Mouse (Mus musculus): ENCODE results near the gene Memo1. TPM values are rescaled to one million over a fixed set of nuclear protein-coding genes. Genes with fewer than 3 reads are reported as not detected.
"Not testable (repeated sequence)": the region's sequence is repeated elsewhere in the genome, so short reads cannot be mapped to it uniquely, and the experiment has no call there.

The Memo1 gene
- total RNA-seq, 1 experiment from 2014 or later: 102 TPM

DNA sequence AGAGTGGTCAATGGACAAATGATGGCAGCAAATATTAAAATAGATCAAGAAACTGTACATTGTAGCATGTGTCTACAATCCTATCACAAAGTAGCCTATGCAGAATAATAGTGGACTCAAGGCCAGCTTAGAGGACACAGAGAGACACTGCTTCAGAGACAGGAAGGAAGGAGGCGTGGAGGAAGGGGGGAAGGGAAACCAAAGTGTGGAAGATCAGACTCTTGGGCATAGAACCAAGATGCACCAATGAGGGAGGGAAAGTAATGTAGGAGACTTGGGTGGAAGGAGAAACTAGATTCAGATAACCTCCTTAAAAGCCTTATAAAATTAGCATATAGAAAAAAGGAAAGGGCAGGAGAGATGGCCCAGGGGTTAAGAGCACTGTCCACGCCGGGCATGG lies 32.9 kb downstream of the Memo1 start:
- DNase-seq: no peak

DNA sequence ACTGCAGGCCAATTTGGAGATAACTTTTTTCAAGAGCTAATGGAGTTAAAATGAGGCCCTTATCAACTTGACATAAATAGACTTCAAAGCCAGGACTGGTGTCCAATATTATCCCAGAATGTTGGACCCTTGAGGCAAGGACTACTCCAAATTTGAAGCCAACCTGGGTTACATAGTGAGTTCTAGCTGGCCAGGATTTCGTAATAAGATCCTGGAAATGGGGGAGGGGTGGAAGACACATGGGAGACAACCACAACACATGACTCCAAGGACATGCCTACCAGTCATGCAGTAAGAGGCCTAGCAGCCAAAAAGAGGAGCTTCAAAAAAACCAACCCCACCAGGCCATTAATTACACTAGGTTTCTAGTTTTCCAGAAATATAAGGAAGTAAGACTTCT lies 50.0 kb downstream of the Memo1 start:
- peak; percentile 66 for DNase-seq

DNA sequence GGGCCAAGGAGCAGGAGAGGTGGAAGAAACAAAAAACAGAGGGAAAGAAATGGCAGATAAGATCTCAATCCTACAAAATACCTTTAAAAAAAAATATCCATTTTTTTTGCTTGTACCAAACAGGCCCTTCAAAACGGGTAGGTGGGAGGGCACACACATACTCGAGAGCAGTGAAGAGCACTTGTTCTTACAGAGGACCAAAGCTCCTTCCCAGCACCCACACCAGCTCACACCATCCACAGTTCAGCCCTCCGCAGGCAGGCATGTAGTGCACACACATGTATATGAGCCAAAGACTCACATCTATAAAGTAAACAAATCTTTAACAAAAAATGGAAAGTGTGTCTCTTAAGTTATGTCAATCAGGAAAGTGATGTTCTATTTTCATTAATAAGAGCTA lies 52.5 kb downstream of the Memo1 start:
- no peak for DNase-seq

DNA sequence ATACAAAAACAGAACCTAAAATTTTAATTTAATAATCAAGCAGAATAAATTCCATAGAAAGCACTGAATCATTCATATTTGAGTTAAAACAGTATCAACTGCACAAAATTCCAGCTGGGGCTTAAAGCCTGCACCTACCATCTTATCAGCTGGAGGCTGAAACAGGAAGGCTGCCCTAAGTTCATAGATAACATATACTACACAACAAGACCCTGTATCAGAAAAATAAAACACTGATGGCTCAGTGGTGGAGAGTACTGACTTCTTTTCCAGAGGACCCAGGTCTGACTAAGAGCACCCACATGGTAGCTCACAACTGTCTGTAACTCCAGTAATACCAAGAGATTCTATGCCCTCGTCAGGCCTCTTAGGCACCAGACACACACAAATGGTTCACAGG lies 55.0 kb downstream of the Memo1 start:
- no peak for DNase-seq

DNA sequence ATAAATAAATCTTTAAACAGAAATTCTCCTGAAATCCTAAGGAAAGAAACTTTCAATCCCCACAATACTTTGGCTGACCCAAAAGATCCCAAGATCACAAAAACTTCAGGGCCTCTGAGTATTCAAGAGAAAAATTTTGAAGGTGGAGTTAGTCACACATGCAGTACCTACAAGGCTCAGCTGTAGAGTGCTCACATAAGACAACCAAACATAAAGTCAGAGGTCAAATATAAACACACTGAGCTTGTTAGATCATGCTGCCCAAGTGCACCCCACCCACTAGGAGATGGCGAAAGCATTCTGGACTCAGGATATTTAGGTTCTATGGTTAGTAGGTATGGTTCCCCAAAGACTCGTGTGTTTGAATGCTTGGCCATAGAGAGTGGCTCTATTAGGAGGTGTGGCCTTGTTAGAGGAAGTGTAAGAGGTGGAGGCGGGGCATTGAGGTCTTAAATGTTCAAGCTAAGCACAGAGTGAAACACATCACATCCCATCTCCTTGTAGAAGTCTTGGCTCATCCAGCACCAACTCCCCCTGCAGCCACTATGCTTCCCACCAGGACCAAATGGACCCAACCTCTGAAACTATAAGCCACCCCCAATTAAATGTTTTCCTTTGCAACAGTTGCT lies 67.1 kb downstream of the Memo1 start:
- no peak for DNase-seq

DNA sequence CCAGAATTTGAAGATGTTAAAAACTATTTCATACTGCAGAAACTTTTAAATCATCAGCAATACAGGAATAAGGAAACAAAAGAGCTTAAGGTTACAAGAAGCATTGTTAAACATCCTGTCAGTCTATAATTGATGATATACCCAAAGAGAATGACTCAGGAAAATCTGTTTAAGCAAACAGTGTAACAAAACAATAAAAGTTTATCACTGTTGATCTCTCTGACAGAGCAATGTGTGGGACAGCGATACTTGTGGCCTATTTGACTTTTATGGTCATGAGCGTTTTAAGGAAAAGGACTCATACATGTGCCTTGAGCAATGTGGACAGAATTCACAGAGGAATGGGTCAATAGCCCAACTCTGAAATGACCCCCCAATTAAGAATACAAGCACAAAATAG lies 78.0 kb downstream of the Memo1 start:
- DNase-seq: no peak

DNA sequence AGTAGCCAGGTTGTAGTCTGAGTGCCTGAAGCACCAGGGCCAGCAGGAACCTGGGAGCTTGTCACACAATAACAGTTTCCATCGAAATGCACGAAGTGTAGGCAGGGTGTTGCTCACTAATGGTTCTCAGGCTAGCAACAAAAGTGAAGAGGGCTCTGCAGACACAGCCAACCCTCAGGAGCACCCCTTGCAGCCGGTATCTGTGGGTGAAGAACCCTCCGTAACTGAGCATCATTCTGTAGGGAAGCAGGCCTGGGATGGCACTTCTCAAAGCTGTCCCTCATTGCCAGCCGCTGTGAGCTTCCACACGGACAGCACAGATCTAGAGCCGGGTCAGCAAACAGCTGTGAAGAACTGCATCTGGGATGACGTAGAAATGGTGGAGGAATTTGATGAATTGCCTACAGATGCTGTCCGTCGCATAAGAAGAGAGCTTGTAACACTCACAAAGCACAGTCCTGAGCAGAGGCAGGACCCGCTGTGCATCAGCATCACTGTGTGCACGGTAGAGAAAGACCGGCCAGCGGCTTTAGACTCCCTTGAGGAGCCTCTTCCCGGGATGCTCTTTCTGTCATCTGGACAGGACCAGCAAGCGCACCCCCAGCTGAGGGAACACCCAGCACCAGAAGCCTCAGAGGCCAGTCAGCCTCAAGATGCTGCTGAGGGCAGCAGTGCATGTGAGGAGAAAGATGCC lies 82.3 kb downstream of the Memo1 start:
- DNase-seq: not testable (repeated sequence)

DNA sequence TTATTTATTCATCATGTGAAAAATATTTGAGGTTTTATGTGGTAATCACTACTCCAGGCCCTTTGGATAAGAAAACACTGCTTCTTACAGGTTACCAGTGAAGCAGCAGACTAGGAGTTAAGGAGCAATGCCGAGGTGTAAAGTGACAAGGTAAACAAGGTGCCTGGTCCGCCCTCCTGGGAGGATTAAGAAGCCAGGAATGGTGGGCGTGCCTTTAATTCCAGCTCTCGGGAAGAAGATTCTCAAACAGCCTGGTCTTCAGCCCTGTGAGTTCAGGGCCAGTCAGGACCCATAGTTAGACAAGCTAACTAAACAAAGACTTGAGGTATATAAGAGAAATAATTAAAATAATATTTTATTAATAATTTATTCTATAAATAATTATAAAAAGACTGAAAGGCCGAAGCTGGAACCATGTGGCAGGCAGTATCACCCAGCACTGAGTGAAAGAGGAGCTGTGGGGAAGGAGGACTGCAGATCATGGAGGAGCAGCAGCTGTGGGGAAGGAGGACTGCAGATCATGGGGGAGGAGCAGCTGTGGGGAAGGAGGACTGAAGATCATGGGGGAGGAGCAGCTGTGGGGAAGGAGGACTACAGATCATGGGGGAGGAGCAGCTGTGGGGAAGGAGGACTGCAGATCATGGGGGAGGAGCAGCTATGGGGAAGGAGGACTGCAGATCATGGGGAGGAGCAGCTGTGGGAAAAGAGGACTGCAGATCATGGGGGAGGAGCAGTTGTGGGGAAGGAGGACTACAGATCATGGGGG lies 86.0 kb downstream of the Memo1 start:
- no peak for DNase-seq

DNA sequence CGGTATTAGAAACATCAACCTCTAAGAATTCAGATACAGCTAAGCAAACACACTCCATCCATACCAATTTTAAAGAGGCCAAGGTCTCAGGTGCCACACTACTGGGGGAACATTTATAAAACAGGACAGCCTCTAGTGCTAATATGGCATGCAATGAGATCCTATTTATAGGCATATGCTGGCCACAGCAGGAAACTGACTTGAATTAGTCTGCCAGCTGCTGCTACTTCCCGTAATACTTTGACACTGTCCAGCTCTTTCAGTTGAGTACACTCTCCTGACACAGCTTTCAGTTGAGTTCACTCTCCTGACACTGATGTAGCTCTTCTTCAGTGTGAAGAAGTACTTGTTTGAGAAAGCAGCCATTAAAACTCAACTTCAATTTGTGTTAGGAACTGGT lies 99.4 kb downstream of the Memo1 start:
- DNase-seq: no peak

DNA sequence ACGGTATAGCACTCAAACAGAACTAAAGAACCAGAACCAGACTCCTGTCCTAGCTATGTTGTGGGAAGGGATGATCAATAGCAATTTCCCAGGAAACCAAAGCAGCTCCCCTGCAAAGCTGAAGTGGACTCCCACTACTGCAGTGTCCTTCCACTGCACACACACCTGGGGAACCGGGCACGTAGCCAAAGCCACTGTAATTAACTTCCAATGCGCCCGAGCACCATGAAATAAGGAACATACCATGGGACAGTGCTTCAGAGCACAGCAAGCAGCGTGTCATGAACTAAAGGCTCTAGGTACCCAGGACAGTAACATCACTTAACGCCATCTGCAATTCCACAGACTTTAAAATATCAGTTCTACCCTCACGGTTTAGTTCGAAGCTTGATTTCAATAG lies 100.6 kb downstream of the Memo1 start:
- DNase-seq: no peak

DNA sequence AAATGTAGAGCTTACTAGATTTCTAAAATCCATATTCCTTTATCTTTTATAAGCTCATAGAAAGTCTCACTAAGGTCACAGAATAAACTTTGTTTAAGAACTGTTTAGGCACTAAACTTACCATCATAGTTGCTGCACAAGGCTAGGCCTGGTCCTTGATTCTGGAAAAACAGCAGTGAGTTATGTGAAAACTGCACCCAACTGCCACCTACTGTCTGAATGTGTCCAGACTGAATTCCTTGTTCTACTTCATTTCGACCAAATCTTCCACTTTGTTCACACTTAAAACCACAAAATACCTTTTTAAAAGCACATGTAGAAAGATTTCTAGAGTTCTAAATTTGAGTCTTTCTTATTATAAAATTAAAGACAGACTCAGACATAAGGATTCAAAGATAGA lies 101.9 kb downstream of the Memo1 start:
- DNase-seq: peak; percentile 47

DNA sequence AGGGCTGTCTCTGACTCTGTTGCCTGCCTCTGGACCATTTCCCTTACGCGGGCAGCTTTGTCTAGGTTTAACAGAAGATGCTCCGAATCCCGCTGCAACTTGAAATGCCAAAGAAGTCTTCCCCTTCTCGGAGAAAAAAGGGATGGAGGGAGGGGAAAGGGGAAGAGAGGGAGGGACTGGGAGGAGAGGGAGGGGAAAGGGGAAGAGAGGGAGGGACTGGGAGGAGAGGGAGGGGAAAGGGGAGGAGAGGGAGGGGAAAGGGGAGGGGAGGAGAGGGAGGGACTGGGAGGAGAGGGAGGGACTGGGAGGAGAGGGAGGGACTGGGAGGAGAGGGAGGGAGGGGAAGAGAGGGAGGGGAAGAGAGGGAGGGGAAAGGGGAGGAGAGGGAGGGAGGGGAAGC lies 103.9 kb downstream of the Memo1 start:
- no peak for DNase-seq

DNA sequence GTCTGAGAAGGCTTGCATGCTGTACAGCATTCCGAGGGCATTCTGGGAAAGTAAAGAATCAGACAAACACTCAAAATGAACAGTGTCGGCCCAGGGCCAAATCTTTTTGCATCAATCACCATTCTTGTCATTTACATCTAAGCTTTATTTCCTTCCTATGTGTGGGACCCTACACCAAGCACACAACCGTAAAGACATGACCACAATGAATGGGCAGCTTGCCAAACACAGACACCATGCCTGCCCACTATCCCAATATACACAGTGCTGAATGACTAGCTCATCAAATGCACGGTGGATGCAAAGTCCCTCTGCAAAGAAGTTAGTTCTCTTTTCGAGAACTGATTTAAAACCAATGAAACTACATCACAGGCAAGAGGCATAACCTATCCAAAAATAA lies 109.1 kb downstream of the Memo1 start:
- no peak for DNase-seq

DNA sequence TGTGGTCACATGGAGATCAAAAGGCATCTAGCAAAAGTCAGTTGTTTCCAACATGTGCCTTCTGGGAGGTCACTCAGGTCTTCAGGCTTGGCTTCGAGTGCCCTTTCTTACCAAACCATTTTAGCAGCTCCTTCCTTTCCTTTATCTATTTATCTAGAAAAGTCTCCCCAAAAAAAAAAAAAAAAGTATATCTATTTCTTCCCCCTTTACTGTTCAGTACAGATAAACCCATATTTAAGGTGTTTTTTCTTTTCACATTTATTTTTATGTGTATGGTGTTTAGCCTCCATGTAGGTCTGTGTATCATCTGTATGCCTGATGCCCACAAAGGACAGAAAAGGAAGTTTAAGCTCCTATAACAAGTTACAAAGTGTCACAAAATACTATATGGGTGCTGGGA lies 110.6 kb downstream of the Memo1 start:
- DNase-seq: no peak

DNA sequence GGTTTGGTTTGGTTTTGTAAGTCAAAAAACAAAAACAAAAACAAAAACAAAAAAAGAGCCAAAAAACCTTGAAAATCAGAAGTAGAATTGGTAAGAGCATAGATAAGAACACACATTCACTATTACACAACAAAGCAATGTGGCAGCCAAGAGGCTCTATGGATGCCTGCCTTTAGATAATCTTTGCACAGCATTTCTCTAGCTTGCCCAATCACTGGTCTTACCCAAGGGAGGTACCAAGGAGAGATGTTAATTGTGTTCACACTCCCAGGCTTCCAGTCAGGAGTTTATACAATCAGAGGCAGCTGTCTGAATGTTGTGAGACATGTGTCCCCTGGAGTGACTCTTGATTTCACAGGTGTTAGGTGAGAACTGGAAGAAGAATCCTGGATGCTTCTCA lies 114.4 kb downstream of the Memo1 start:
- DNase-seq: peak; percentile 33

DNA sequence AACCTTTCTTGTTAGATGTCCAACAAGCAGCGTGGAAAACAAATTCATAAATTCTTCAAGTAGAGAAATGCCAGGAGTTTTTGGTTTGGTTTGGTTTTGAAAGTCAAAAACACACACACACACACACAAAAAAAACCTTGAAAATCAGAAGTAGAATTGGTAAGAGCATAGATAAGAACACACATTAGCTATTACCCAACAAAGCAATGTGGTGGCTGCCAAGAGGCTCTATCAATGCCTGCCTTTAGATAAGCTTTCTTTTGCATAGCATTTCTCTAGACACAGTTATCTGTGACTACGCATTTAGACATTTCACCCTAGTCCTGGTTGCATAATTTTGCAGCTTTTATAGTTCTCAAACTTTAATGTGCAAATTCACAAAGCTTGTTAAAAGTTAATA lies 115.7 kb downstream of the Memo1 start:
- peak; percentile 28 for DNase-seq

DNA sequence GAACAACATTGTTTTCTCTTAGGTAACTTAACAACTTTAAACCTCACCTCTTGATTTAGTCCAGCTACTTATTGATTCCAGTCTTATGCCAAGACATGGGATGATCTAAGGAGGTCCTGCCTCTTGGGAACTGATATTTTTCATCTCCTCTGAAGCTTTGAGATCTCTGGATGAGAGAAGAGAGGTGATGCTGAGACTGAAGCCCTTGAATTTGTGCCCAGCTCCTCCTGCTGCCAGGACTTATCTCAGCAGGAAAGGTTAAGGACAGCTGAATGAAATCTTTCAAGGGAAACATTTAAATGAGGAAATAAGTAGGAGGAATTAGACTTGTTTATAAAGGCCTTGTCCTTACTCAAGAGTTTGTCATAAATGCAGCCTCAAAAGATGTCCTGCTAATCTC lies 121.6 kb downstream of the Memo1 start:
- DNase-seq: peak; percentile 77

DNA sequence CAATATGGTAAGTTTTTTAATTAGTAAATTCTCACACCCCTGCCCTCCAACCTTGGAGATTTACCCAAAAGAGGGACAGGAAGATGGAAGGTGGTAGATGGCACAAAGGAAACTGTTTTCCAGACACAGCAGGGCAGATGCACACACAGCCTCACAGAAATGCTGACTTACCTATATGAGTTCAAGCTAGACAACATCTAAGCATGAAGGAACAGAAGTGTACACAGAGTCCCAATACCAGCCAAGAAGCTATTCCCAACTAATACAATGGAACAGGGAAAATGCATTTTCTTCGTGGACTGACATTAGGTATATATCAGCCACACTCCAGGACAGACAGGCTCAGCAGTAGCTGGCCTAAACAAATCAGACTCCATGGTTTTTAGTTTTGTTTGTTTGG lies 122.5 kb downstream of the Memo1 start:
- no peak for DNase-seq

DNA sequence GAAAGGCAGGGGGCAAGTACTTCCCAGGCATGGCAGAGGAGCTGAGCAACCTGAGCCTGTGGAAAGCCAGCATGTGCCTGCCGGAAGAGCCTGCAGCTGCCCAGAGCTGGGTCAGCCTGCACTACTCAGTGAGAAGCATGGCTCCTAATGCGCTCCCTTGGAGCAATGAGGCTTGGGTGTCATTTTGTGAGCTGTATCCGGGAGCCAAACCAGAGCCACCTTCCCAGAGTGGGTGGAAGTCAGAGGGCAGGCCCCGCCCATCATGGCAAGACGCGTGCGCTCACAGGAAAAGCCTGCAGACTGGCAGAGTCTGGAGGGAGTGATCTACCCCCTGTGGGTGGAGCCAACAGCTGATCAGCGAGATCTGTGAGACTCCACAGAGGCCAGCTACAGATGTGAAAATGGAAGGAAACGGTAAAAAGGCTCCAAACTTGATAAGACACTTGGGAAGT lies 135.9 kb downstream of the Memo1 start:
- DNase-seq: peak; percentile 87

DNA sequence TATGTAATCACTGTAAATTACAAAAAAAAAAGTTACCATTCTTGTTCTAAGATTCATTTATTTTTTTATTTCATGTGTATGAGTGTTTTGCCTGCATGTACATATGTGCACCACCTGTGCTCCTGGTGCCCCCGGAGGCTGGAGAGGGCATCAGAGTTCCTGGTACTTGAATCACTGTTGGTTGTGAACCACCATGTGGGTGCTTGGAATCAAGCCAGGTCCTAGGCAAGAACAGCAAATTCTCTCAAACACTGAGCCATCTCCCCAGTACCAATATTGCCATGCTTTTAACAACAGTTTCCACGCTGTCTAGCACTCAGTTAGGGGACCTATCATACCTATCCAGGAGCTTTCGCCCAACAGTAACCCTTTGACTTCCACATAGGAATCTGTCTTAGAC lies 137.2 kb downstream of the Memo1 start:
- peak; percentile 17 for DNase-seq
